8 mouse cellular contexts compared by ENCODE assay signal in the genomic region with DNA sequence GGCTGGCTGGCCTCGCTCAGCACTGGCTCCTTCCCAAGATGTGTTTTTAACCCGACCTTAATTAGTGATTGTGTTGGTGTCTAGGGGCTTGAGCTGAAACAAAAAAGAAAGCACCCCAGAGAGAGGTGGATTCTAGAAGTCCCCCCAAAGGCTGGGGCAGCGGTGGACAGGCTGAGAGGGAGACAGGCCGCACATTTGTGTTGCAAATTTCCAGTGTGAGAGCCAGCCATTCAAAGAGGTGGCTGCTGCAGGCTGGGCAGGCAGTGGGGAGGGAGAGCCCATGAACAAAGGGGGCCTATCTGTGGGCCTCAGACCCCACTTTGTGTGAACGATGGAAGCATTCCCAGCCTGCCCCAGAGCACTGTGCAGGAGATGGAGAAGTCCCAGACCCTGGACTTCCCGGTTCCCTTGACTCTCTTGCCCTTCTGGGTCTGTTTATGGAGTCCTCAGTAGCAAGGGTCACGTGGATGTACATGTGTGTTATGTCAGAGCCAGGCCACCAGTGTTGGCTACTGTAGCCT. TPM values are rescaled to one million over a fixed set of nuclear protein-coding genes. Genes with fewer than 3 reads are reported as not detected.
DNase-seq lines count a peak whose midpoint lies in the region; ATAC-seq and TF ChIP-seq lines count a peak whose summit lies in the region.

No protein-coding gene starts in this region.

- peak; percentile 46 for DNase-seq in lung, embryonic 14.5 days
- no peak for DNase-seq in lung, adult 18-20 months
- peak; percentile 42 to 67 for DNase-seq in frontal cortex, postnatal 14 days (ENCODE audit: low spot score in 2 of 2)
- no peak for DNase-seq in kidney, postnatal 0 days (ENCODE audit: low spot score)
- DNase-seq in gastrocnemius, postnatal 4 days (ENCODE audit: low spot score in 2 of 2): no peak
- DNase-seq in adrenal gland, postnatal 10 days: no peak

- no peak overlapping the region for H3K4me2 ChIP-seq in lung, embryonic 14.5 days
- H3K4me2 ChIP-seq in kidney, postnatal 0 days (ENCODE audit: low read length): no peak overlapping the region
- no peak overlapping the region for H3K4me2 ChIP-seq in lung, embryonic 16.5 days (ENCODE audit: low read depth, low read length)
- H3K4me2 ChIP-seq in stomach, embryonic 14.5 days (replicated peaks; ENCODE audit: low read depth, low read length): no peak overlapping the region

- H3K4me3 ChIP-seq in lung, embryonic 14.5 days (ENCODE audit: low read depth, low read length): no peak overlapping the region
- H3K4me3 ChIP-seq in kidney, postnatal 0 days (replicated peaks; ENCODE audit: low read depth, low read length): no peak overlapping the region
- H3K4me3 ChIP-seq in lung, embryonic 16.5 days (ENCODE audit: low read length): no peak overlapping the region
- no peak overlapping the region for H3K4me3 ChIP-seq in stomach, embryonic 14.5 days (ENCODE audit: low read depth, low read length)

- H3K9ac ChIP-seq in lung, embryonic 14.5 days: no peak overlapping the region
- no peak overlapping the region for H3K9ac ChIP-seq in kidney, postnatal 0 days (ENCODE audit: low read depth, low read length)
- no peak overlapping the region for H3K9ac ChIP-seq in lung, embryonic 16.5 days (ENCODE audit: low read length)
- no peak overlapping the region for H3K9ac ChIP-seq in stomach, embryonic 14.5 days (replicated peaks; ENCODE audit: low read depth, low read length)

- no peak for TF ChIP-seq CTCF in lung, embryonic 14.5 days (IDR thresholded peaks at IDR 0.05; ENCODE audit: low read depth)
- TF ChIP-seq CTCF in kidney, postnatal 0 days (IDR thresholded peaks at IDR 0.05; ENCODE audit: low read depth): no peak

- H3K4me1 ChIP-seq in lung, embryonic 14.5 days (ENCODE audit: insufficient read depth): no peaks in the 10 kb centered on the region
- H3K4me1 ChIP-seq in kidney, postnatal 0 days (replicated peaks; ENCODE audit: insufficient read depth, low read length): no peaks in the 10 kb centered on the region
- H3K4me1 ChIP-seq in lung, embryonic 16.5 days (replicated peaks; ENCODE audit: control insufficient read depth, insufficient read depth, low read length): peaks cover 4% of the 10 kb centered on the region; the same call in 1 of the 2 replicates
- H3K4me1 ChIP-seq in stomach, embryonic 14.5 days (ENCODE audit: control insufficient read depth, insufficient read depth, low read length): 0 out of 2 replicates have a peak, but pooled peaks cover 5% of the 10 kb centered on the region

- WGBS in lung, embryonic 14.5 days: 42% methylated on average over 7 of the region's 7 CpGs
- 37% methylated on average over 7 of the region's 7 CpGs for WGBS in kidney, postnatal 0 days
- 42% methylated on average over 7 of the region's 7 CpGs for WGBS in lung, embryonic 16.5 days
- 43% methylated on average over 7 of the region's 7 CpGs for WGBS in stomach, embryonic 14.5 days

- H3K27me3 ChIP-seq in lung, embryonic 14.5 days (ENCODE audit: insufficient read depth, low read length): no peaks in the 10 kb centered on the region
- no peaks in the 10 kb centered on the region for H3K27me3 ChIP-seq in kidney, postnatal 0 days (ENCODE audit: insufficient read depth, low read length)
- no peaks in the 10 kb centered on the region for H3K27me3 ChIP-seq in lung, embryonic 16.5 days (ENCODE audit: control insufficient read depth, insufficient read depth, low read depth, low read length)
- H3K27me3 ChIP-seq in stomach, embryonic 14.5 days (ENCODE audit: control insufficient read depth, insufficient read depth, low read length): no peaks in the 10 kb centered on the region

- peak; percentile 39; the same call in 1 of the 2 replicates for ATAC-seq in lung, embryonic 14.5 days (ENCODE audit: insufficient read depth)
- ATAC-seq in kidney, postnatal 0 days (replicated peaks; ENCODE audit: low FRiP score, low read depth): 0 out of 2 replicates have a peak, but pooled peaks have one; percentile 15
- peak; percentile 43 for ATAC-seq in lung, embryonic 16.5 days (ENCODE audit: low read depth)
- peak; percentile 56; the same call in 1 of the 2 replicates for ATAC-seq in stomach, embryonic 14.5 days (ENCODE audit: insufficient number of reproducible peaks, insufficient read depth, low FRiP score, low read depth)

- H3K36me3 ChIP-seq in lung, embryonic 14.5 days (ENCODE audit: insufficient read depth): no peaks in the 10 kb centered on the region
- no peaks in the 10 kb centered on the region for H3K36me3 ChIP-seq in kidney, postnatal 0 days (ENCODE audit: insufficient read depth, low read length)
- H3K36me3 ChIP-seq in lung, embryonic 16.5 days (ENCODE audit: control insufficient read depth, insufficient read depth, low read length): no peaks in the 10 kb centered on the region
- H3K36me3 ChIP-seq in stomach, embryonic 14.5 days (ENCODE audit: control insufficient read depth, insufficient read depth, low read length): no peaks in the 10 kb centered on the region

- H3K9me3 ChIP-seq in lung, embryonic 14.5 days (ENCODE audit: low read depth, low read length): no peaks in the 10 kb centered on the region
- H3K9me3 ChIP-seq in kidney, postnatal 0 days (replicated peaks; ENCODE audit: low read length): no peaks in the 10 kb centered on the region
- H3K9me3 ChIP-seq in lung, embryonic 16.5 days (ENCODE audit: control insufficient read depth, low read length): no peaks in the 10 kb centered on the region
- H3K9me3 ChIP-seq in stomach, embryonic 14.5 days (ENCODE audit: control insufficient read depth, low read depth, low read length): no peaks in the 10 kb centered on the region

- H3K27ac ChIP-seq in lung, embryonic 14.5 days (ENCODE audit: low read depth): no peak overlapping the region
- 0 out of 2 replicates have a peak overlapping the region, but pooled peaks have one; percentile 42 for H3K27ac ChIP-seq in kidney, postnatal 0 days
- peak overlapping the region; percentile 0; the same call in 1 of the 2 replicates for H3K27ac ChIP-seq in lung, embryonic 16.5 days (ENCODE audit: low read length)
- H3K27ac ChIP-seq in stomach, embryonic 14.5 days (ENCODE audit: low read length): peak overlapping the region; percentile 52; the same call in 1 of the 2 replicates

RNA-seq across cellular contexts. Expression of gene Ghrh, which starts 7.0 kb away (rescaled TPM):
- polyA plus RNA-seq in lung, embryonic 14.5 days (2014; fragmentation: Nextera tagmentation; extraction: Ambion mirVana): not detected in 2 replicates
- polyA plus RNA-seq in kidney, postnatal 0 days (2015; fragmentation: Nextera tagmentation; extraction: Ambion mirVana): not detected in 2 replicates
- polyA plus RNA-seq in lung, embryonic 16.5 days (2015; fragmentation: Nextera tagmentation; extraction: Ambion mirVana): not detected in 2 replicates
- not detected in 2 replicates for polyA plus RNA-seq in stomach, embryonic 14.5 days (2014; fragmentation: Nextera tagmentation; extraction: Ambion mirVana)
- total RNA-seq in gastrocnemius, postnatal 4 days (2021): not detected
- not detected for total RNA-seq in adrenal gland, postnatal 10 days (2021)

RNA-seq across cellular contexts. Expression of gene Manbal, which starts 27.1 kb away (rescaled TPM):
- 38.7 and 42.6 TPM in 2 replicates for polyA plus RNA-seq in lung, embryonic 14.5 days (2014; fragmentation: Nextera tagmentation; extraction: Ambion mirVana)
- polyA plus RNA-seq in kidney, postnatal 0 days (2015; fragmentation: Nextera tagmentation; extraction: Ambion mirVana): 77.9 and 78.4 TPM in 2 replicates
- 85.3 and 86.3 TPM in 2 replicates for polyA plus RNA-seq in lung, embryonic 16.5 days (2015; fragmentation: Nextera tagmentation; extraction: Ambion mirVana)
- polyA plus RNA-seq in stomach, embryonic 14.5 days (2014; fragmentation: Nextera tagmentation; extraction: Ambion mirVana): 47.3 and 49.2 TPM in 2 replicates
- total RNA-seq in gastrocnemius, postnatal 4 days (2021): 10 to 100 TPM; 32.4 to 32.9 TPM
- total RNA-seq in adrenal gland, postnatal 10 days (2021): 10 to 100 TPM; 34.8 to 35.7 TPM

Comparison
In these comparisons a context has a peak if more than half of its experiments do, and no peak if none do; other contexts are left out.
1. DNase-seq: peak in lung, embryonic 14.5 days (single experiment) and frontal cortex, postnatal 14 days (2 of 2); none in lung, adult 18-20 months (0 of 2), kidney, postnatal 0 days (single experiment), gastrocnemius, postnatal 4 days (0 of 2) and adrenal gland, postnatal 10 days (single experiment).
2. Peak in every context shown above with its lines, with median percentiles within 50 percentile points of each other: ATAC-seq.